Mouse (Mus musculus) CH12.LX (cell line): ENCODE data around the gene Grm5.

Source experiments
- CHD1 ChIP-seq: IDR thresholded peaks from 2 replicates; pipeline ENCODE4 v1.6.1; 2012; ENCODE audit warnings: low read depth, low read length, improper control_type of control experiment, inconsistent platforms
- CTCF ChIP-seq, 2 experiments: IDR thresholded peaks in 1 of 2; conservative IDR thresholded peaks in 1 of 2; 2 replicates each; pipeline ENCODE4 v1.5.1; 2011 to 2012; ENCODE audit warnings: low read depth in 2 of 2, low read length in 2 of 2, improper control_type of control experiment in 1 of 2, inconsistent platforms in 1 of 2, mild to moderate bottlenecking in 1 of 2, moderate library complexity in 1 of 2
- KAT2A ChIP-seq: IDR thresholded peaks from 2 replicates; pipeline ENCODE4 v1.6.1; 2012; ENCODE audit warnings: low read length, improper control_type of control experiment, inconsistent platforms; ENCODE audit not compliant: insufficient replicate concordance
- MAFK ChIP-seq: IDR thresholded peaks from 2 replicates; pipeline ENCODE4 v1.6.1; 2011; ENCODE audit warnings: low read length, improper control_type of control experiment; ENCODE audit not compliant: insufficient replicate concordance
- MXI1 ChIP-seq: IDR thresholded peaks from 2 replicates; pipeline ENCODE4 v1.6.1; 2011; ENCODE audit warnings: mild to moderate bottlenecking, low read depth, low read length, improper control_type of control experiment
- NRF1 ChIP-seq: IDR thresholded peaks from 2 replicates; pipeline ENCODE4 v1.6.1; 2014; ENCODE audit warnings: low read depth, mild to moderate bottlenecking, inconsistent platforms, low read length, improper control_type of control experiment, moderate library complexity
- POLR2A ChIP-seq: IDR thresholded peaks from 2 replicates; pipeline ENCODE4 v1.6.1; 2011; ENCODE audit warnings: low read depth, mild to moderate bottlenecking, improper control_type of control experiment, low read length
- POLR2AphosphoS2 ChIP-seq: IDR thresholded peaks from 2 replicates; pipeline ENCODE4 v1.6.1; 2011; ENCODE audit warnings: low read depth, low read length, improper control_type of control experiment
- SMC3 ChIP-seq: IDR thresholded peaks from 2 replicates; pipeline ENCODE4 v1.6.1; 2011; ENCODE audit warnings: low read depth, low read length, improper control_type of control experiment
- TCF12 ChIP-seq: IDR thresholded peaks from 2 replicates; pipeline ENCODE4 v1.6.1; 2014; ENCODE audit warnings: low read depth, mild to moderate bottlenecking, inconsistent platforms, low read length, improper control_type of control experiment
- UBTF ChIP-seq: IDR thresholded peaks from 2 replicates; pipeline ENCODE4 v1.6.1; 2012; ENCODE audit warnings: low read depth, mild to moderate bottlenecking, inconsistent platforms, low read length, improper control_type of control experiment, moderate library complexity
- USF1 ChIP-seq: IDR thresholded peaks from 2 replicates; pipeline ENCODE4 v1.6.1; 2014; ENCODE audit warnings: low read depth, mild to moderate bottlenecking, inconsistent platforms, low read length, improper control_type of control experiment
- ZMIZ1 ChIP-seq: IDR thresholded peaks from 2 replicates; pipeline ENCODE4 v1.6.1; 2012; ENCODE audit warnings: low read depth, mild to moderate bottlenecking, inconsistent platforms, low read length, improper control_type of control experiment
- ZNF384 ChIP-seq: IDR thresholded peaks from 2 replicates; pipeline ENCODE4 v1.6.1; 2012; ENCODE audit warnings: low read depth, low read length, improper control_type of control experiment, inconsistent platforms

GRCm38 (mm10) chr7:88161586-88161985, 577.6 kb downstream of the Grm5 start:
- TF ChIP-seq CHD1 (no peak), ZNF384 (no peak), CTCF (conservative IDR thresholded peaks at IDR 0.05 in 1 of 2, IDR thresholded peaks at IDR 0.05 in 1 of 2; ENCODE audit: low read depth in 2 of 2, low read length in 2 of 2) (no peak), POLR2A (no peak), UBTF (no peak), USF1 (no peak), KAT2A (no peak), MXI1 (no peak), MAFK (no peak), TCF12 (no peak), SMC3 (no peak), ZMIZ1 (no peak), NRF1 (no peak), POLR2AphosphoS2 (no peak)
